Mouse (Mus musculus): ENCODE results near the gene Gatb. TPM values are rescaled to one million over a fixed set of nuclear protein-coding genes. Genes with fewer than 3 reads are reported as not detected.

Gatb gene
- polyA plus RNA-seq, 1 experiment = 6.7 TPM

- Histone ChIP-seq H3K4me1 (ENCODE audit: control insufficient read depth, insufficient read depth, low read length) (no peaks in the 10 kb centered on the region), H3K4me3 (replicated peaks; ENCODE audit: control insufficient read depth, low read depth, low read length) (no peak overlapping the region), H3K27ac (ENCODE audit: control insufficient read depth, insufficient read depth, low read depth, low read length, poor library complexity) (no peak overlapping the region)
- no peak for TF ChIP-seq CTCF (IDR thresholded peaks at IDR 0.05; ENCODE audit: control insufficient read depth, insufficient read depth, low read length)
- TF ChIP-seq POLR2A (IDR thresholded peaks at IDR 0.05; ENCODE audit: borderline replicate concordance, control insufficient read depth, low read depth, low read length) = no peak
- WGBS = 83% methylated on average over 1 of the region's 1 CpGs
Measured at GRCm38 (mm10) chr3:85603811-85604210, 29.9 kb downstream of the Gatb start.

- no peaks in the 10 kb centered on the region for H3K4me1 ChIP-seq (ENCODE audit: control insufficient read depth, insufficient read depth, low read length)
- no peak overlapping the region for H3K27ac ChIP-seq (ENCODE audit: control insufficient read depth, insufficient read depth, low read depth, low read length, poor library complexity)
- TF ChIP-seq CTCF (IDR thresholded peaks at IDR 0.05; ENCODE audit: control insufficient read depth, insufficient read depth, low read length) = no peak
- no peak for TF ChIP-seq POLR2A (IDR thresholded peaks at IDR 0.05; ENCODE audit: borderline replicate concordance, control insufficient read depth, low read depth, low read length)
- no peak overlapping the region for H3K4me3 ChIP-seq (replicated peaks; ENCODE audit: control insufficient read depth, low read depth, low read length)
- 86% methylated on average over 3 of the region's 3 CpGs for WGBS
Measured at GRCm38 (mm10) chr3:85606912-85607311, 33.0 kb downstream of the Gatb start.

GRCm38 (mm10) chr3:85607753-85608152 is 33.8 kb downstream of the Gatb start:
- 94% methylated on average over 2 of the region's 2 CpGs for WGBS
- Histone ChIP-seq H3K4me1 (ENCODE audit: control insufficient read depth, insufficient read depth, low read length) (no peaks in the 10 kb centered on the region), H3K27ac (ENCODE audit: control insufficient read depth, insufficient read depth, low read depth, low read length, poor library complexity) (no peak overlapping the region), H3K4me3 (replicated peaks; ENCODE audit: control insufficient read depth, low read depth, low read length) (no peak overlapping the region)
- no peak for TF ChIP-seq CTCF (IDR thresholded peaks at IDR 0.05; ENCODE audit: control insufficient read depth, insufficient read depth, low read length)
- TF ChIP-seq POLR2A (IDR thresholded peaks at IDR 0.05; ENCODE audit: borderline replicate concordance, control insufficient read depth, low read depth, low read length) = no peak

- 81% methylated on average over 1 of the region's 1 CpGs for WGBS
- no peak overlapping the region for H3K4me3 ChIP-seq (replicated peaks; ENCODE audit: control insufficient read depth, low read depth, low read length)
- TF ChIP-seq CTCF (IDR thresholded peaks at IDR 0.05; ENCODE audit: control insufficient read depth, insufficient read depth, low read length) = no peak
- TF ChIP-seq POLR2A (IDR thresholded peaks at IDR 0.05; ENCODE audit: borderline replicate concordance, control insufficient read depth, low read depth, low read length) = no peak
- H3K4me1 ChIP-seq (ENCODE audit: control insufficient read depth, insufficient read depth, low read length) = no peaks in the 10 kb centered on the region
- no peak overlapping the region for H3K27ac ChIP-seq (ENCODE audit: control insufficient read depth, insufficient read depth, low read depth, low read length, poor library complexity)
Measured at GRCm38 (mm10) chr3:85616389-85616788, 42.5 kb downstream of the Gatb start.

- no peak for TF ChIP-seq CTCF (IDR thresholded peaks at IDR 0.05; ENCODE audit: control insufficient read depth, insufficient read depth, low read length)
- no peak for TF ChIP-seq POLR2A (IDR thresholded peaks at IDR 0.05; ENCODE audit: borderline replicate concordance, control insufficient read depth, low read depth, low read length)
- no peak overlapping the region for H3K27ac ChIP-seq (ENCODE audit: control insufficient read depth, insufficient read depth, low read depth, low read length, poor library complexity)
- H3K4me1 ChIP-seq (ENCODE audit: control insufficient read depth, insufficient read depth, low read length) = no peaks in the 10 kb centered on the region
- no peak overlapping the region for H3K4me3 ChIP-seq (replicated peaks; ENCODE audit: control insufficient read depth, low read depth, low read length)
- WGBS = 88% methylated on average over 6 of the region's 6 CpGs
Measured at GRCm38 (mm10) chr3:85618885-85619284, 45.0 kb downstream of the Gatb start.

DNA sequence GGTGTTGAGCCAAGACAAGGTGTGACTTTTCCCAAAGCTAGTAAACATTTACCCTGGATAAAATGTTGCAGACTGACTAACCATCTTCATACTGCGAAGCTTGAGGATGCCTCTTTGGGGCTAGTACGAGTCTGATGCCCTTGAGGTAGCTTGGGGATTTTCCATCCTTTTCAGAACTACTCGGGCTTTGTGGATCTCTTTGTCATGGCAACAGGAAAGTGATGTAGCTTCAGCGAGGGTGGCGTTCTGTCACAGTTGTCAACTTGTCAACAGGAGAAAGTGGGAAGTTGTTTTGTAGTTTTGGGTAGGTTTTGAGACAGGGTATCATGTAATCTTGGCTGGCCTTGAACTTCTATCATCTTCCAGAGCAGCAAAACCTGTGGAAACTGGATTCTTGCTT is 45.4 kb downstream of the Gatb start:
- no peak overlapping the region for H3K4me3 ChIP-seq (replicated peaks; ENCODE audit: control insufficient read depth, low read depth, low read length)
- 81% methylated on average over 5 of the region's 5 CpGs for WGBS
- H3K4me1 ChIP-seq (ENCODE audit: control insufficient read depth, insufficient read depth, low read length) = no peaks in the 10 kb centered on the region
- TF ChIP-seq CTCF (IDR thresholded peaks at IDR 0.05; ENCODE audit: control insufficient read depth, insufficient read depth, low read length) = no peak
- TF ChIP-seq POLR2A (IDR thresholded peaks at IDR 0.05; ENCODE audit: borderline replicate concordance, control insufficient read depth, low read depth, low read length) = no peak
- H3K27ac ChIP-seq (ENCODE audit: control insufficient read depth, insufficient read depth, low read depth, low read length, poor library complexity) = no peak overlapping the region

DNA sequence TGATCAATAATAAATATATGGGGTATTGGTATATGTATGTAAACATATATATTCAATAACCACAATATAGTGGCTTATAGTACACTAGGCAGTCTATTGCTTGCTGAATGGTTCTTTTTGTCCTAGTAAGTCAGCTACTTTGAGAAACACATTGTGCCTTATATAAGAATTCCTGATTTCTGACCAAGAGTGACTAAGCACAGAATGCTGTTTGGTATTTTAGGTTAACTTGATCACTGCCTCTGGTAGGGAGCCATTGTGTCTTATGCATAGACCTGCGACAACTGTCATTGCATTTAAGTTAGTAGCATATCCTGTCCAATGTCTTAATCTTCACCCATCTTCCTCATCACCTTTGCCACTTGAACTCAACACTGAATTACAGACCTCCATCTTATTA is 45.8 kb downstream of the Gatb start:
- Histone ChIP-seq H3K4me1 (ENCODE audit: control insufficient read depth, insufficient read depth, low read length) (no peaks in the 10 kb centered on the region), H3K4me3 (replicated peaks; ENCODE audit: control insufficient read depth, low read depth, low read length) (no peak overlapping the region), H3K27ac (ENCODE audit: control insufficient read depth, insufficient read depth, low read depth, low read length, poor library complexity) (no peak overlapping the region)
- WGBS = 88% methylated on average over 1 of the region's 1 CpGs
- TF ChIP-seq POLR2A (IDR thresholded peaks at IDR 0.05; ENCODE audit: borderline replicate concordance, control insufficient read depth, low read depth, low read length) (no peak), CTCF (IDR thresholded peaks at IDR 0.05; ENCODE audit: control insufficient read depth, insufficient read depth, low read length) (no peak)

DNA sequence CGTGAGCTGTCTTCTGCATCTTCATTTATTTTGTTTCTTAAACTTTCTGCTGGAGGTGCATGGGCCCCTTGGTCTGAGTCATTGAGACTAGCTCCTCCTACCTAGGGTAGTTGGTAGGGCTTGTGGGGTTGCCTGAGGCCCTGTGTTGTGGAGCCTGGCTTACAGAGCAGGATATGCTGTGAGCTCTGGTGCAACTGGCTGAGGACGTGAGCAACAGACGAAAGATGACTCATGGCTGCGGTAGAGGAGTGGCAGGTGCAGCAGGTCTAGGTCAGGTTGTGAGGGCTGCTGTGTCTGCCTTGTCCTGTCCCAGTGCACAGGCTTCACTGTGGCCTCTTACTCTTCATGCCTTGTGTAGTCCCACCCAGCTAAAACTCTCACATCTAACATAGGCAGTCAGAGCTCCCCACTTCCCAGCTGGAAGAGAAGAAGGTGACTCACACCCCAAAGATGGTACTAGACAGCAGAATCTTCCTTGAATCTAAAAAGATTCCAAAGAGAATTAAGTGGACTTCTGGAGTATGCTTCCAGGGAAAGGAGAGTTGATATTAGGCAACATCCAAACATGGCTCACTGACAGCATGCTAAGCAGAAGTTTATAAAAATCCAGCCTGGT is 56.1 kb downstream of the Gatb start:
- no peaks in the 10 kb centered on the region for H3K4me1 ChIP-seq (ENCODE audit: control insufficient read depth, insufficient read depth, low read length)
- 81% methylated on average over 4 of the region's 4 CpGs for WGBS
- no peak overlapping the region for H3K27ac ChIP-seq (ENCODE audit: control insufficient read depth, insufficient read depth, low read depth, low read length, poor library complexity)
- H3K4me3 ChIP-seq (replicated peaks; ENCODE audit: control insufficient read depth, low read depth, low read length) = no peak overlapping the region
- no peak for TF ChIP-seq POLR2A (IDR thresholded peaks at IDR 0.05; ENCODE audit: borderline replicate concordance, control insufficient read depth, low read depth, low read length)
- no peak for TF ChIP-seq CTCF (IDR thresholded peaks at IDR 0.05; ENCODE audit: control insufficient read depth, insufficient read depth, low read length)

GRCm38 (mm10) chr3:85633733-85634132 is 59.8 kb downstream of the Gatb start:
- TF ChIP-seq POLR2A (IDR thresholded peaks at IDR 0.05; ENCODE audit: borderline replicate concordance, control insufficient read depth, low read depth, low read length) = no peak
- TF ChIP-seq CTCF (IDR thresholded peaks at IDR 0.05; ENCODE audit: control insufficient read depth, insufficient read depth, low read length) = no peak
- Histone ChIP-seq H3K4me3 (replicated peaks; ENCODE audit: control insufficient read depth, low read depth, low read length) (no peak overlapping the region), H3K4me1 (ENCODE audit: control insufficient read depth, insufficient read depth, low read length) (no peaks in the 10 kb centered on the region), H3K27ac (ENCODE audit: control insufficient read depth, insufficient read depth, low read depth, low read length, poor library complexity) (no peak overlapping the region)
- WGBS = 85% methylated on average over 2 of the region's 2 CpGs

Measured in bone marrow, adult 2 months (tissue).